Mouse (Mus musculus) central nervous system, embryonic 14 days (tissue): Measurements from ENCODE around the gene Tfpi2. TPM values are rescaled to one million over a fixed set of nuclear protein-coding genes. Genes with fewer than 3 reads are reported as not detected.

ENCODE experiments used
- polyA plus RNA-seq: library from polyadenylated mRNA; depleted of rRNA; stranded (reverse); fragments of >200 nt; gene quantifications from 2 replicates; pipeline ENCODE4 v1.2.3, GENCODE M21; 2012; rRNA removed

Gene Tfpi2
- polyA plus RNA-seq: 0.47 and 1.2 TPM in 2 replicates

GRCm38 (mm10) chr6:3988750-3989149 lies at the start of gene Tfpi2:
Gene Tfpi2, minus strand, starts transcription at chr6:3988919.

DNA sequence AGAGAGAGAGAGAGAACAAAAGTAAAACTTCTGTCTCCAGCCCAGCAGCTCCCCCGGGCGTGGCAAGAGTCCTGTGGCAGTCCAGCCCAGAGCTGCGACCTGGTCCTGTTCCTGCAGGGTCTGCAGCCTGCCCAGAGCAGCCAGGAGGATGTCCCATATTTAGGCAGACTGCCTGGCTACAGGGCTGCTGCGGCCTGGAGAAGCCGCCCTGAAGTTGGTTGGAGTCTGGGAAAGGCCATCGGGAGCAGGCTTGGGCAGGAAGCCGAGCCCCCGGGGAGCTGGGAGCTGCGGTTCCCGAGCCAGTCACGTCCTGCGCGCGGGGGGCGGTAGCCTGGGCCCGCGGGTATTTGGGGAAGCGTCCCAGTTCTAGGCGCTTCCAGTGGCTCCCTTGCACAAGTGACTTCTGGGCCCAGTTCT lies 15.2 kb upstream of the Tfpi2 start, which contains the start of gene Gng11:
Gene Gng11 (plus strand): TSS at position 15 of the 417 bp plus-strand sequence.

DNA sequence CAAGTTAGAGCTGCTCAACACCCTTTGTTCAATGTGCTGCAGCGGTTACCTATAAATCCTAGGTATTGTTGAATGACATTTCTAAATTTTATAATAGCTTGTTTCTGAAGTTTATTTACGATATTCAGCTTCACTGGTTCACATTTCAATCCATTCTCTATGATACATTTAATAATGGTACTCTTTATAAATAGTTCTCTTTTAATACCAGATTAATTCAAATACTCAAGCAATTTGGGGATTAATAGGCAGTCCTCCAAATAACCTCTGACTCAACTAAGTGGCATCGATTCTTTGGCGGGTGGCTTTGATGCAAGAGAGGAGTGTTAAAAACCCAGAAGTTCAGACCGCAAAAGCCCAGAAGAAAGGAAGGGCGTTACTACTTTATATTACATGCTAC lies 4.8 kb upstream of the Tfpi2 start, which contains the start of gene Gngt1:
Gene Gngt1 (plus strand): TSS at position 301 of the 400 bp plus-strand sequence.

Other genes with a start within 250 kb of the Tfpi2 start
- gene Calcr, start 224.2 kb downstream of the Tfpi2 start, polyA plus RNA-seq: 4.2 and 5.0 TPM in 2 replicates
- gene Gngt1, start 4.9 kb upstream of the Tfpi2 start, polyA plus RNA-seq: not detected in 2 replicates
- 10.3 and 15.4 TPM in 2 replicates for gene Gng11, start 15.0 kb upstream of the Tfpi2 start, polyA plus RNA-seq
- 28.8 and 32.5 TPM in 2 replicates for gene Bet1, start 98.1 kb upstream of the Tfpi2 start, polyA plus RNA-seq